Mouse (Mus musculus) E14TG2a.4 (cell line): ENCODE measurements at regions not wholly inside any gene's neighbourhood (a gene's known extent, or its start where the extent isn't known, plus 50 kb on each side); places are given as distances from the start of the nearest gene placed in this dataset.

Experiments used
- H3K27me3 ChIP-seq: 2 replicates; pipeline ENCODE4 v1.6.1; 2014; ENCODE audit warnings: low read length, control low read depth; ENCODE audit not compliant: insufficient read depth
- H3K36me3 ChIP-seq: 2 replicates; pipeline ENCODE4 v1.6.1; 2014; ENCODE audit warnings: low read length, control low read depth; ENCODE audit not compliant: insufficient read depth
- H3K4me1 ChIP-seq: replicated peaks from 2 replicates; pipeline ENCODE4 v1.6.1; 2014; ENCODE audit warnings: low read depth, low read length, control low read depth
- H3K4me3 ChIP-seq: replicated peaks from 2 replicates; pipeline ENCODE4 v1.5.1; 2014; ENCODE audit warnings: mild to moderate bottlenecking, low read length
- H3K9me3 ChIP-seq: 2 replicates; pipeline ENCODE4 v1.6.1; 2014; ENCODE audit warnings: low read length, control low read depth
- CTCF ChIP-seq: conservative IDR thresholded peaks from 2 replicates; pipeline ENCODE4 v1.5.1; 2014; ENCODE audit warnings: low read length
- NANOG ChIP-seq: IDR thresholded peaks from 2 replicates; pipeline ENCODE4 v1.6.1; 2014; ENCODE audit warnings: borderline replicate concordance, low read length, mixed read lengths
- POU5F1 ChIP-seq: IDR thresholded peaks from 2 replicates; pipeline ENCODE4 v1.6.1; 2014; ENCODE audit warnings: low read length, borderline replicate concordance

DNA sequence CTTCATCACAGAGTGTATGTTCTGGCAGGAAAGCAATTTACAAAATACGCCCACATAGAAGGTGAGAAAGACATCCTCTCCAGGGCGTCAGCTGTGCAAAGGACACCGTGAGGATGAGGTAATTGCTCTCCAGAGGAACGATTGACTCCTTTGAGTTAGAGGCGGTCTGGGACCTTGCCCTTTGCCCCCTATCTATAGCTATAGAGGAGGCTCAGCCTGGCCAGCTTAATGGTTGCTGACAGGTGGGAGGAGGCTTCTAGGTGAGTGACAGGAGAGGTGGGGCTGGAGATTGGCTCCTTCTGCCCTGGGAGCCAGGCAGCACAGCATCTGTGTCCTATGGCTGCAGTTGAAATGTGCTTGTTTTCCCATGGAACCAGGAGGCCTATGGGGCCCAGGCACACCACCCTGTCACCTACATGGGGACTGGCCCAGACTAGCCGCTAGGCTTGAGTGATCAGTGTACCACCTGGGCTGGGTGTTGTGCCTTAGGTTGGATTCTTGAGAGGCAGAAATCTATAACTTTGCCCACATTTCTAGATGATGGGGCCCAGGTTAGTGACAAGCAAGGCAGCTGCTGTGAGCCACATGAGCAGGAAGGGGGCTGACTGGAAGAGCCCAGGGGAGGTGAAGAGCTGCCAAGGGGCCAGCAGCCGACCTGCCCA, 113.2 kb upstream of the Eef2kmt start:
- Histone ChIP-seq H3K9me3 (no peaks in the 10 kb centered on the region), H3K4me3 (no peak overlapping the region), H3K4me1 (peaks cover 13% of the 10 kb centered on the region), H3K27me3 (no peaks in the 10 kb centered on the region), H3K36me3 (no peaks in the 10 kb centered on the region)
- TF ChIP-seq POU5F1 = no peak
- TF ChIP-seq CTCF = no peak
- no peak for TF ChIP-seq NANOG

GRCm38 (mm10) chr16:5368357-5368756, 112.6 kb upstream of the Eef2kmt start:
- Histone ChIP-seq H3K4me1 (peaks cover 13% of the 10 kb centered on the region), H3K4me3 (no peak overlapping the region), H3K27me3 (no peaks in the 10 kb centered on the region), H3K9me3 (no peaks in the 10 kb centered on the region), H3K36me3 (no peaks in the 10 kb centered on the region)
- no peak for TF ChIP-seq POU5F1
- no peak for TF ChIP-seq NANOG
- TF ChIP-seq CTCF = no peak

DNA sequence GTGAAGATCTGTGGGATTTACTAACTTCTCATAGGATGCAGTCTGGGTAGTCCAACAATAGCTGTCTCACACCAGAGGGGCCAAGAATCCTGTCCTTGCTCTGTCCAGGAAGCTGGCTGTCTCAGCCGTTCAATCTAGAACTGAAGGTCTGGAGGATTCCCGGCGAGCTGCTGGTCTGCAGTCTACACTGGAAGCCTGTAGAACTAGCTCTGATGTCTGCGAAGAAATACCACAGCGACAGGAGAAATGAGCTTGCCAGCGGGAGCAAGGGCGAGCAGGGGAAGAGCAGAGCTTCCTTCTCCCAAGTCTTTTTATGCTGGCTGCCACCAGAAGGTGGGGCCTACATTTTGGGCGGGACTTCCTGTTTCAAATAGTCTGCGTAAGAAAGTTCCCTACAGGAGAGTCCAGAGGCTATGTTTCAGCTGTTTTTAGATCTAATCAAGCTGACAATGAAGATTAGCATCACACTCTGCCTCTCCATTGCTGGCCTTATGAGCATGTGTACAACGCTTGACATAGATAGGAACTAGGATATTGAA, 111.9 kb upstream of the Eef2kmt start:
- Histone ChIP-seq H3K9me3 (no peaks in the 10 kb centered on the region), H3K36me3 (no peaks in the 10 kb centered on the region), H3K4me1 (peaks cover 13% of the 10 kb centered on the region), H3K27me3 (no peaks in the 10 kb centered on the region), H3K4me3 (no peak overlapping the region)
- no peak for TF ChIP-seq POU5F1
- TF ChIP-seq CTCF = no peak
- TF ChIP-seq NANOG = no peak

DNA sequence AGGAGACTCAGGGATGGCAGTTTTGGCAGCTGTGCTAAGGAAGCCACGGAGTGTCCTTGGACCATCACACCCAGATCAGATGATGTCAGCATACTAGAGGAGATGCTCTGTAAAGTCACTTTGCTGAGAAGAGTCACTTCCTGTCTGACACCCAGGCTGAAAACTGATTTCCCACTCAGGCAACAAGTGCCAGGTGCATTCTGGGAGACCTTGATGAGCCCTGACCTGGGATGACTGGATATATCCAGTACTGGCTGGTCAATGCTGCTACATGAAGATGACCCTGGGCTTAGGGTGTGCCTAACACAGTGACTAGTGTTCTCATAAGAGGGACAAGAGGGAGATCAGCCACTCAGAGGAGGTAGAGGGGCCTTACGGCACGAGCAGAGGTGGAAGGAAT, 110.2 kb upstream of the Eef2kmt start:
- no peaks in the 10 kb centered on the region for H3K27me3 ChIP-seq
- TF ChIP-seq POU5F1 = no peak
- H3K36me3 ChIP-seq = no peaks in the 10 kb centered on the region
- no peak overlapping the region for H3K4me3 ChIP-seq
- H3K9me3 ChIP-seq = no peaks in the 10 kb centered on the region
- peaks cover 13% of the 10 kb centered on the region for H3K4me1 ChIP-seq

- TF ChIP-seq POU5F1 (no peak), NANOG (no peak), CTCF (no peak)
- H3K4me3 ChIP-seq = no peak overlapping the region
- no peaks in the 10 kb centered on the region; the same call in 1 of the 2 replicates for H3K9me3 ChIP-seq
- peaks cover 13% of the 10 kb centered on the region for H3K4me1 ChIP-seq
- H3K27me3 ChIP-seq = peaks cover 4% of the 10 kb centered on the region
- no peaks in the 10 kb centered on the region for H3K36me3 ChIP-seq
Observed at GRCm38 (mm10) chr16:5363007-5363570, 107.3 kb upstream of the Eef2kmt start.

DNA sequence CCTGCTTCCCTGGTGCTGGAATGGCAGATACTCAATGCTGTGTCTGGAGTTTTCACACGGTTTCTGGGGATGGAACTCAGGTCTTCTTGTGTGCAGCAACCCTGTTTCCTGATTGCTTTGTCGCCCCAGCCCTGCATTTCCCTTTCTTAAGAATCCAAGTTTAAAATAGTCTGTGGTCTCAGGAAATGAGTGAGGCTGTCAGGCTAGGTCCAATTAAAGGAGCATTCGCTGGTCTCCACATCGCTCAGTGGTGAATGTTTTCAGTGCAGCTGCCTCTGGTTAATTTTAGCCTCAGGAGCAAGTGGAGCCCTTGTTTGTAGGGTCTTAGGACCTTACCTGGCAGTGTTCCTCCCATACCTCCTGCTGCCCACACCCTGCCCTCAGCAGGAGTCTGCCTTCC, 103.4 kb upstream of the Eef2kmt start:
- no peak for TF ChIP-seq POU5F1
- no peak for TF ChIP-seq NANOG
- no peak for TF ChIP-seq CTCF
- peaks cover 18% of the 10 kb centered on the region for H3K9me3 ChIP-seq
- H3K4me1 ChIP-seq = no peaks in the 10 kb centered on the region; the same call in 1 of the 2 replicates

DNA sequence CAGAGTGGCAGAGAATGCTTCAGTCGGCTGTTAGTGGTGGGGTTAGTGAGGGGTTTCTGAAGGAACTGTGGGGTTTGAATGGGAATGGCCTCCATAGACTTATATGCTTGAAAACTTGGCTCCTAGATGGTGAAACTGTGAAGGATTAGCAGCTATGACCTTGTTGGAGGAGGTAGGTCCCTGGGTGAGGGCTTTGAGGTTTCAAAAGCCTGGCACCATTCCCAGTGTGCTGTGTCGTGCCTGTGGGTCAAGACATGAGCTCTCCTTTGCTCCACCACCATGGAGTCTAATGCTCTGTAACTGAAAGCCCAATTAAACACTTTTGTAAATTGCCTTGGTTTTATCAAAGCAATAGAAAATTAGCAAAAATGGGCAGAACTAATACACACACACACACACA, 98.1 kb upstream of the Eef2kmt start:
- no peaks in the 10 kb centered on the region for H3K36me3 ChIP-seq
- TF ChIP-seq CTCF = no peak
- no peak for TF ChIP-seq NANOG
- no peak for TF ChIP-seq POU5F1
- peaks cover 20% of the 10 kb centered on the region for H3K27me3 ChIP-seq
- peaks cover 18% of the 10 kb centered on the region for H3K9me3 ChIP-seq
- peaks cover 23% of the 10 kb centered on the region for H3K4me1 ChIP-seq
- H3K4me3 ChIP-seq = no peak overlapping the region

More for the DNA sequence above, 103.4 kb upstream of the Eef2kmt start:
- Histone ChIP-seq H3K27me3 (peaks cover 4% of the 10 kb centered on the region), H3K4me3 (no peak overlapping the region), H3K36me3 (no peaks in the 10 kb centered on the region)

GRCm38 (mm10) chr16:5351890-5352571, 96.2 kb upstream of the Eef2kmt start:
- peaks cover 20% of the 10 kb centered on the region for H3K27me3 ChIP-seq
- TF ChIP-seq POU5F1 (no peak), NANOG (no peak), CTCF (no peak)
- H3K9me3 ChIP-seq = peaks cover 9% of the 10 kb centered on the region
- H3K4me3 ChIP-seq = peak overlapping the region; percentile 62
- H3K36me3 ChIP-seq = no peaks in the 10 kb centered on the region
- peaks cover 23% of the 10 kb centered on the region for H3K4me1 ChIP-seq

DNA sequence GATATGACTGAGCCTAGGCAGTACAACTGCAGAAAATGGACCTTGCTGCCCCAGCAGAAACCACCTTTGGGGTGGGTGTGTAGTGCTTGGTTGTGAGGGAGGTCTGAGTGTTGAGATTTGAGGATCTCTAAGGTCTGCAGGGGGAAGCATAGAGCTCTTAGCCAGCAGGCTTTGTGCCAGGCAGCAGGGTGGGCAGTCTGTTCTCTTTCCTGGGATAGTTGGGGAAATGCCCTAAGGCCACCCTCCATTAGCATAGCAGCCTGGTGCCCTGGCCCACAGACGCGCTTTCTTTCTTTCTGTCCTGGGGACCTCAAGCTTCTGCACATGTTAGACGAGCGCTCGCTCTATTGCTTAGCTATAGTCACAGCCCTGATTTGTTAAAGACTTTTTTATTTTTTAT, 91.4 kb upstream of the Eef2kmt start:
- Histone ChIP-seq H3K9me3 (no peaks in the 10 kb centered on the region), H3K4me1 (peaks cover 14% of the 10 kb centered on the region), H3K27me3 (peaks cover 25% of the 10 kb centered on the region), H3K4me3 (no peak overlapping the region), H3K36me3 (no peaks in the 10 kb centered on the region)
- TF ChIP-seq POU5F1 (no peak), CTCF (no peak), NANOG (no peak)
